Mouse (Mus musculus) forebrain, embryonic 14.5 days (tissue): ENCODE data around the gene Slc44a5. TPM values are rescaled to one million over a fixed set of nuclear protein-coding genes. Genes with fewer than 3 reads are reported as not detected.

Experiments used
- ATAC-seq: fragments of 200-750 bp; cut with Nextera tagmentation; 2 replicates; pipeline ENCODE4 v1.8.0; 2017; ENCODE audit warnings: mild to moderate bottlenecking, moderate library complexity
- DNase-seq: peaks from one replicate; pipeline ENCODE4 v3.0.0-alpha.2; 2015; ENCODE audit warnings: low spot score
- H3K27ac ChIP-seq: fragments of 300-500 bp; sonication (generic); 2 replicates; pipeline ENCODE4 v1.5.1; 2014; ENCODE audit warnings: low read depth, mild to moderate bottlenecking, control low read depth, low read length, moderate library complexity
- H3K27me3 ChIP-seq: fragments of 300-500 bp; sonication (generic); replicated peaks from 2 replicates; pipeline ENCODE4 v1.6.1; 2014; ENCODE audit warnings: low read length, control low read depth, mixed read lengths; ENCODE audit not compliant: control insufficient read depth, insufficient read depth
- H3K36me3 ChIP-seq: fragments of 300-500 bp; sonication (generic); 2 replicates; pipeline ENCODE4 v1.6.1; 2014; ENCODE audit warnings: low read length, control low read depth; ENCODE audit not compliant: control insufficient read depth, insufficient read depth
- H3K4me1 ChIP-seq: fragments of 300-500 bp; sonication (generic); 2 replicates; pipeline ENCODE4 v1.6.1; 2014; ENCODE audit warnings: antibody characterized with exemption, low read length, control low read depth; ENCODE audit not compliant: control insufficient read depth, insufficient read depth
- H3K4me2 ChIP-seq: fragments of 300-500 bp; sonication (generic); 2 replicates; pipeline ENCODE4 v1.6.1; 2014; ENCODE audit warnings: mild to moderate bottlenecking, control low read depth, low read length
- H3K4me3 ChIP-seq: fragments of 300-500 bp; sonication (generic); 2 replicates; pipeline ENCODE4 v1.5.1; 2014; ENCODE audit warnings: low read depth, low read length, control low read depth
- H3K9ac ChIP-seq: fragments of 300-500 bp; sonication (generic); 2 replicates; pipeline ENCODE4 v1.6.1; 2014; ENCODE audit warnings: mild to moderate bottlenecking, low read length, control low read depth, moderate library complexity
- H3K9me3 ChIP-seq: fragments of 300-500 bp; sonication (generic); replicated peaks from 2 replicates; pipeline ENCODE4 v1.6.1; 2016; ENCODE audit warnings: low read length, control low read depth, mixed read lengths; ENCODE audit not compliant: control insufficient read depth
- WGBS: fragments of 180-500 bp; shearing (Covaris S2); extraction: QIAGEN DNeasy Blood & Tissue Kit; methylation state at CpG from one replicate; pipeline ENCODE4 v1.1.7; 2014; 5-methylcytosine and 5-hydroxymethylcytosine counted together
- polyA plus RNA-seq: library from polyadenylated mRNA; unstranded; fragments of >200 nt; fragmentation: Nextera tagmentation; extraction: Ambion mirVana; gene quantifications from 2 replicates; pipeline ENCODE4 v1.2.1, GENCODE M21; 2014

The Slc44a5 gene
- polyA plus RNA-seq, 1 experiment from 2014 or later, result 10.5 TPM

DNA sequence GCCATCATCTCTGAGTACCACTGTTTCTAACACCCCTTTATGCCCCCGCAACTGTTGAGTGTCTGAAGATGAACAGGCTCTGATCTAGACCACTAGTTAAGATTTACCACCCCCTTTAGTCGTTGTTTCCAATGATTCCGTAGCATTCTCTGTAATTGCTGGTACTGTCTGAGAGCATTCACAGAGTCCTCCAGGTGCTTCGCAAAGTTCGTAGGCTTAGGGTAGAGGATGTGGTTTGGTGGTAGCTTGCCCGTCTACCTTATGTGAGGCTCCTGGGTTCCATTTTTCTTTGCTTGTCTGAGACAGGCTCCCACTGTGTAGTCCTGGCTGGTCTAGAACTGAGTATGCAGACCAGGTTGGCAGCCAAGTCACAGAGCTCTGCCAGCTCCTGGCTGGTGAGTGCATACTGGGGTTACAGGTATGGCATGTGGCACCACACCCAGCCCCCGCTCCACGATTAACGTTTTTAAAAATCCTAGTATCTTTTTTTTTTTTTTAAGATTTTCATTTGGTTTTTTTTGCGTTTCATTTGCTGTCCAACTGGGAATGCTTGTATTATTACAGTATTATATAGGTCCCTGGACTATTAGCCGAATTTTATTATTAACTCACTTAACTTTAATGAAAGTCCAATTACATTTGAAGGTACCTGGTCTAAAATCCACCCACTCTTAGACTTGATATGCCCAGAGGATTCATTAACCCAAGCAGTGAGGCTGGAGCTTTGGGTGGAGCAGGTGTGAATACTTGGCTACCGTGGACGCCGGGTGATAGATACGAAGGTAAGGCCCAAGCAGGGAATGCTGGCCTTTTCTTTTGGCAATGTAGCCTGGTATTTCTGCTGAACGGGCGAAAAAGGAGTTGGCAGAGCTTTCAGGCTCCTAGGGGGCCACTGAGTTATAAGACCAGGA is 321.9 kb downstream of the Slc44a5 start:
- no peaks in the 10 kb centered on the region for H3K4me1 ChIP-seq
- no peak overlapping the region for H3K27ac ChIP-seq
- no peak overlapping the region for H3K4me2 ChIP-seq
- H3K4me3 ChIP-seq, result no peak overlapping the region
- H3K9me3 ChIP-seq, result no peaks in the 10 kb centered on the region
- no peak overlapping the region for H3K9ac ChIP-seq
- H3K27me3 ChIP-seq, result no peaks in the 10 kb centered on the region
- no peak for DNase-seq
- no peaks in the 10 kb centered on the region for H3K36me3 ChIP-seq
- WGBS, result 94% methylated on average over 17 of the region's 17 CpGs
- ATAC-seq, result no peak

DNA sequence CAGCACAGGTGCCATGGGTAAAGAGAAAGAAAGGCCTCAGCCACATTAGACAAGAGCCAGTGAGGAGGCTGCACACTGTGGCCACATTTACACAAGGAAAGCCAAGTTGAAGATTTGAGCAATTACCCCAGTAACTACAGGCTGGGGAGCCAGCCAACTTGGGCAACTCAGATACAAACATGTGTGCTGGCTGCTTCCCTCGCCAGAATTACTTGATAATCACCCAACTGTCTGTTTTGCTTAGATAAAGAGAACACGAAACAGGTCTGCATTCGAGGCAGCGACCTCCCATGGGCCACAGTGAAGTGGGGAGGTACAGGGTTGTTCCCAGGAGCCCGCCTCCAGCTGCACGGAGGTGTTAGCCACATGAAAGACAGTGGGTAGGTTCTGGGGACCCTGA is 324.3 kb downstream of the Slc44a5 start:
- ATAC-seq (peak; percentile 52; the same call in 1 of the 2 replicates), DNase-seq (peak; percentile 73)
- Histone ChIP-seq H3K4me3 (no peak overlapping the region), H3K27me3 (no peaks in the 10 kb centered on the region), H3K36me3 (no peaks in the 10 kb centered on the region), H3K27ac (no peak overlapping the region), H3K9ac (no peak overlapping the region), H3K4me2 (no peak overlapping the region), H3K9me3 (no peaks in the 10 kb centered on the region), H3K4me1 (no peaks in the 10 kb centered on the region)
- WGBS, result 73% methylated on average over 6 of the region's 6 CpGs

DNA sequence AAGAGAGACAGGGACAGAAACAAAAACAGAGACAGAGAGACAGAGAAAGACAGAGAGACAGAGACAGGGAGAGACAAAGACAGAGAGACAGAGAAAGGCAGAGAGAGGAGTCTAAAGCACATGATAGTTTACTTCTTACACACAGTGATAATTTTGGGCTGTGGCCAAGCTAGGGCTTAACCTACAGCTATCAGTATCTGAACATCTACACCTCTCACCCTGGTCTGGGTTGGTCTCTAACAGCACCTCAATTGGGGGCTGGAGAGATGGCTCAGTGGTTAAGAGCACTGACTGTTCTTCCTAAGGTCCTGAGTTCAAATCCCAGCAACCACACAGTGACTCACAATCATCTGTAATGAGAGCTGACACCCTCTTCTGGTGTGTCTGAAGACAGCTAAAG is 325.3 kb downstream of the Slc44a5 start:
- H3K27ac ChIP-seq, result no peak overlapping the region
- H3K4me2 ChIP-seq, result no peak overlapping the region
- no peaks in the 10 kb centered on the region for H3K27me3 ChIP-seq
- DNase-seq (no peak), ATAC-seq (no peak)
- H3K9ac ChIP-seq, result no peak overlapping the region
- no peaks in the 10 kb centered on the region for H3K4me1 ChIP-seq
- no peaks in the 10 kb centered on the region for H3K9me3 ChIP-seq
- no peaks in the 10 kb centered on the region for H3K36me3 ChIP-seq
- H3K4me3 ChIP-seq, result no peak overlapping the region

DNA sequence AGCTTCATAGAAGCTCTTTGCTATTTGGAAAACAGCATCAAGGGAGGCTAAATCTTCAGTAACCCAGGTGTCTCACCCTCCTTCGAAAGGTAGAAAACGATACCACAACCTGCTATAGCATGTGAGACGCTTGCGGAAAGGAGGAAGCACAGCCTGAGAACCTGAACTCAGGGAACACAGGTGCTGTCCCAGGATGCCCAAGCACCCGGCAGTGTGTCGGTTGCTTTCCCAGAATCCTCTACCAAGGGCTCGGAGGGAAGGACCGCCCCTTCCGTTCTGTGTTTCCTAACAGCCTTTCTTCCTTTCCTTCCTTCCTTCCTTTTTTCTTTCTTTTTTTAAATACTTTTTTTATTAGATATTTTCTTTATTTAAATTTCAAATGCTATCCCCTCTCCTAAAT is 326.8 kb downstream of the Slc44a5 start:
- no peaks in the 10 kb centered on the region for H3K9me3 ChIP-seq
- no peak overlapping the region for H3K4me2 ChIP-seq
- no peak overlapping the region for H3K9ac ChIP-seq
- H3K4me1 ChIP-seq, result no peaks in the 10 kb centered on the region
- no peak overlapping the region for H3K4me3 ChIP-seq
- no peaks in the 10 kb centered on the region for H3K27me3 ChIP-seq
- H3K36me3 ChIP-seq, result no peaks in the 10 kb centered on the region
- no peak overlapping the region for H3K27ac ChIP-seq
- 95% methylated on average over 9 of the region's 9 CpGs for WGBS
- ATAC-seq (no peak), DNase-seq (no peak)

DNA sequence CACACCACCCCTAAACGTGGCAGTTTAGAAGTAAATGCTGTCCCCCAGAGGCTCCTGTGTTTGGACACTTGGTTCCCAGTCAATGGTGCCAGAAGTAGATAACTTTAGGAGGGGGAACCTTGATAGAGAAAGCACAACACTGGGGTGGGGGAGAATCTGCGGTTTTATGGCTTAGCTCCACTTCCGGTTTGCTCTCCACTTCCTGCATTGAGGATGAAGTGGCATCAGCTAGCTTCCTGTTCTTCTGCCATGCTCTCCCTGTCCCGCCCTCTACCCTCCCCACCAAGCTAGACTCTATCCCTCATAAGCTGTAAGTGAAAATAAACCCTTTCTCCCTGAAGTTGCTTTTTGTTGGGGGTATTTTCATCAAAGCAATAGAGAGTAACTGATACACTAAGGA is 327.9 kb downstream of the Slc44a5 start:
- 92% methylated on average over 4 of the region's 4 CpGs for WGBS
- H3K4me1 ChIP-seq, result no peaks in the 10 kb centered on the region
- H3K9ac ChIP-seq, result no peak overlapping the region
- no peak overlapping the region for H3K4me2 ChIP-seq
- no peaks in the 10 kb centered on the region for H3K9me3 ChIP-seq
- no peaks in the 10 kb centered on the region for H3K27me3 ChIP-seq
- DNase-seq (no peak), ATAC-seq (no peak)
- no peak overlapping the region for H3K27ac ChIP-seq
- H3K4me3 ChIP-seq, result no peak overlapping the region
- H3K36me3 ChIP-seq, result no peaks in the 10 kb centered on the region

DNA sequence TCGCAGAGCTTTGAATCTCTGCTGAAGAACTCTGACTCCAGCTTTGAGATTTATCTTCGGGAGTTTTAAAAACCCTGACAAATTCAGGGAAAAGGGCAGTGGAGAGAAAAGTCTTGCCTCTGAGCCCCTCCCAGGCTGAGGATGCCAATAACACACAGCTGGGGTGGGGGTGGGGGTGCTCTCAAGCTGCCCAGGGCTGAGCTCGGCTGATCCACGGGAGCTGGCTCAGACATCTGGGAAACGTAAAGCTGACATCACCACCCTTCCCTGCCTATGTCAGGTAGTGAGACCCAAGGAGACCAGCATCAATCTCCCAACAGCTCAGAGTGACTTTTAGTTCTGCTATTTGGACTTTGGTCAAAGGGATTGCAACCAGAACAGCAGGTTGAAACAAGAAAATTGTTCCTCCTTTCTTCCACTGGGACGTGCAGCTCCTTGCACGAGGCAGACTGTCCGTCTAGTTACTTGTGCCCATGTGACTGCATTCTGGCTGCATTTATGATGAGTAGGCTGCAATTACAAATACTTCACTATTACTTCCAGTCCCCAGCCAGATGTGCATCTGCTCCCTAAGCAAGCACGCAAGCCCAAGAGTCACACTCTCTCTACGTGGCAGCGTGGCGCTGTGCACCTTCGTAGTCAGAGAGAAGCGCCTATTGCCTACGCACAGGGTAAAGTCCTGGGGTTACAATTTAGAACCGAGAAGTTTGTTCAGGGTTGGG is 332.1 kb downstream of the Slc44a5 start:
- no peaks in the 10 kb centered on the region for H3K4me1 ChIP-seq
- H3K4me3 ChIP-seq, result no peak overlapping the region
- 72% methylated on average over 16 of the region's 16 CpGs for WGBS
- no peak overlapping the region for H3K4me2 ChIP-seq
- H3K9me3 ChIP-seq, result no peaks in the 10 kb centered on the region
- no peaks in the 10 kb centered on the region for H3K36me3 ChIP-seq
- H3K9ac ChIP-seq, result no peak overlapping the region
- H3K27me3 ChIP-seq, result no peaks in the 10 kb centered on the region
- no peak for ATAC-seq
- DNase-seq, result no peak
- H3K27ac ChIP-seq, result no peak overlapping the region

DNA sequence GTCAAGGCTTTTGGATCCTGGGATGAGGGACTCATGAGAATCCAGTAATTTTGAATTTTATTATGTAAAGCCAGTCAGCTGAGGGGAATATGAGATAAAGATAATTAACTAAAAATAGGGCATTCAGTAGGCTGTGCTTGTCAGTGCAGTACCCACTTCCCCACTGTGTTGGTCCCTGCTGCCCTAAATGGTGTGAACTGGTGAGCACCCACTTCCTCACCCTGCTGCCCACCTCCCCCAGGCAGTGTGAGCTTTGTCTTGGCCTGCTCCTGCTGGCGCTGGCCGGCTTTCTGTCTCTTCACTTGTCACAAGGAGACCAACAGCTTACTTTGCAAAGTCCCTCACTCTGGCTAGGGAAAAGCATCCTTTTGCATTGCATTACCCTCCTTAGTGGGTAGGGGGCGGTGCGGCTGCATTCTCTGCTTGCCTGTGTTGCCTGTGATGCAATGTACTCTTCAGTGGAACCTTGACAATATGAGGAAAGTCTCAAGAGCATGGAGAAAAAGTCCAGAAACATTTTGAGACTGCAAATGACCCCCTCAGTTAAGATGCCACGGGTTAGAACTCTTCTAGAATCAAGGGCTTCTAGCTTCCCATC is 344.5 kb downstream of the Slc44a5 start:
- Histone ChIP-seq H3K36me3 (no peaks in the 10 kb centered on the region), H3K27ac (no peak overlapping the region), H3K9me3 (no peaks in the 10 kb centered on the region), H3K4me1 (no peaks in the 10 kb centered on the region), H3K4me3 (no peak overlapping the region), H3K9ac (no peak overlapping the region), H3K4me2 (no peak overlapping the region), H3K27me3 (no peaks in the 10 kb centered on the region; the same call in 1 of the 2 replicates)
- ATAC-seq, result no peak
- 12% methylated on average over 5 of the region's 5 CpGs for WGBS
- no peak for DNase-seq
